Mouse (Mus musculus) ovary, postnatal 10 days (tissue): ENCODE results near the gene Pstk.
"Not testable (repeated sequence)": the region's sequence is repeated elsewhere in the genome, so short reads cannot be mapped to it uniquely, and the experiment has no call there.

Experiments used
- DNase-seq: peaks from one replicate; pipeline ENCODE4 v3.0.0; 2022; ENCODE audit warnings: low spot score

Pstk gene

GRCm38 (mm10) chr7:131416742-131417141, 45.8 kb downstream of the Pstk start:
- not testable (repeated sequence) for DNase-seq

GRCm38 (mm10) chr7:131417605-131418004, 46.7 kb downstream of the Pstk start:
- no peak for DNase-seq

DNA sequence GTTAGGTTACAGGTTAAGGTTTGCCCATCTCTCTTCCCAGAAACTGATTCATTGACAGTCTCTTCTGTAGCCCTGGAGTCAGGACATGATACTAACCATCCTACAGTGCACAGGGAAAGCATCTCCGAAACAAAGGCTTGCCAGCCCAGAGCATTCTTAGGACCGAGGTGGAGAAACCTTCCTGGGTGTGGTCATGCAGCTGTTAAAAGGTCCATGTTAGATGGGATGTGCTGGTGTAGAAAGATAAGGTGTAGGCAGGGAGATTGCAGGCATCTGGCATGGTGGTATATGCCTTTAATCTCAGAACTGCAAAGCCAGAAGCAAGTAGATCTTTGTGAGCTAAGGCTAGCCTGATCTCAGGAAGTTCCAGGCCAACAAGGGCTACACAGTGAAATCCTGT, 54.0 kb downstream of the Pstk start:
- no peak for DNase-seq

DNA sequence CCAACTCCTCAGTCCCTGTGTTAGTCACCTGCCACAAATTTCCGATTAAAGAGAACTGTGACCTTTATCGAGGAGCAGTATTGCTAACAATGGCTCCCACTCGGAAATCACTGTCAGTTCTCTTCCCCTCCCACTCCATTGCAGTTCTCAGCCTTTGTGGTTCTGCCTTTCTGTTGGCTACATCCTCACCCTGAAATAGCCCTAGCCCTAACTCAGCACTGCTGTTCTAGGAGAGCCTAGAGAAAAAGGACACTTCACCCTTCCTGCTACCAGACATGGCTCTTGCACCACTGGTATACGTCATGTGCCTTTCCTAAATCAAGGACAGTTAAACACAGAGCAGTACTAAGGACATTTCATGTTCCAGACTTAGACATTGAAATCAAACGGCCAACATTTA, 56.4 kb downstream of the Pstk start:
- no peak for DNase-seq

DNA sequence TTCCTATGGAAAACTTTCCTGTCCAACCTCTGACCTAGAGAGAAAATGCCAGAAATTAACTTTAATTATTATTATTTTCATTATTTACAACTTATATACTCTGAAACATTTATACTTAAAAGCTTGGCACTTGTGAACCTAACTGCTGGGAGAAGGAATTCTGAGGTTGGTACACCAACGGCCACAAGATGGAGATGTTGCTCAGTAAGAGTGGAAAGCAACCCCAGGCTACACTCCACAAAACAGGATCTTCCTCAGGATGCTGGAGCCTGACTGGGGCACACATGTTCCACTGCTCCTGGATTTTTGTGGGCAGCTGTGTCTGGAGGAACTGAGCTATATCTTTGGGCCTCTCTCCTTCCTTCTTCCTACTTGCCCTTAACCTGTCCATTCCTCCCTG, 61.3 kb downstream of the Pstk start:
- DNase-seq, result no peak

DNA sequence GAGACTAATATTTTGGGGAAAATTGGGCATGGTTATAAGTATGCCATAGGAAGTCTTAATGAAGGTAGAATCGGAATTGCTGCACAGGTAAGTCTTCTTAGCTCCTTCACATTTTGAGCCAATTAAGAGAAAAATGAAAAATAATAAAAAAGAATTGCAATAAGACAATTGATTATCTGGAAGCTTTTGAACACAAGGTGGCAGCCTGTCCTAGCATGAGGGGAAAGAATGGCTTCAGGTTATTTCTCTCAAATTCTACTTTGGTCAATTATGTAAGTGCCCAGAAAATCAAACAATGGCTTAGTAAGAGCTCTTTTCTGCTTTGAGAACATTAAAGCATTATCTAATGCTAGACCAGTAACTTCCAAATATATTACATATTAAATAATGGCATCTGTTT, 63.3 kb downstream of the Pstk start:
- DNase-seq, result no peak

DNA sequence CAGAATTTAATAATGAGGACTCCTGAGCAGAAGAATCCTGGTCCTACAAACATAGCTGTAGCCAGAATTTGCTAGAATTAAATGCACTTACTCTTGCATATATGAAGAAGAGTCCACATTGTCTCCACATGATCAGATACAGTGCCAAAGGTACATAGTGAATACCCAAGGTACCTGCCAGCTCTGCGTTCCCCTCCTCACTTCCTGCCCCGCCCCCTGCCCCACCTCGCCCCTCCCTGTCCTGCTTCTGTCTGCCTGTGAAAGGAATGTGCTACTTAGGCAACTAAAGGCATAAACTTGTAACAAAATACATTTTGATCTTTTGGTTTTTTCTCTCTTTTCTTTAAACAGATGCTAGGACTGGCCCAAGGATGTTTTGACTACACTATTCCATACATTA, 66.1 kb downstream of the Pstk start:
- DNase-seq, result no peak
